Mouse (Mus musculus) megakaryocyte, adult 5-6 weeks (primary cell): ENCODE measurements at regions not wholly inside any gene's neighbourhood (a gene's known extent, or its start where the extent isn't known, plus 50 kb on each side); places are given as distances from the start of the nearest gene placed in this dataset.

Experiments used
- ATAC-seq: 2 replicates; pipeline ENCODE4 v1.8.0; 2016; ENCODE audit warnings: mild to moderate bottlenecking, inconsistent platforms; ENCODE audit not compliant: poor library complexity, severe bottlenecking

DNA sequence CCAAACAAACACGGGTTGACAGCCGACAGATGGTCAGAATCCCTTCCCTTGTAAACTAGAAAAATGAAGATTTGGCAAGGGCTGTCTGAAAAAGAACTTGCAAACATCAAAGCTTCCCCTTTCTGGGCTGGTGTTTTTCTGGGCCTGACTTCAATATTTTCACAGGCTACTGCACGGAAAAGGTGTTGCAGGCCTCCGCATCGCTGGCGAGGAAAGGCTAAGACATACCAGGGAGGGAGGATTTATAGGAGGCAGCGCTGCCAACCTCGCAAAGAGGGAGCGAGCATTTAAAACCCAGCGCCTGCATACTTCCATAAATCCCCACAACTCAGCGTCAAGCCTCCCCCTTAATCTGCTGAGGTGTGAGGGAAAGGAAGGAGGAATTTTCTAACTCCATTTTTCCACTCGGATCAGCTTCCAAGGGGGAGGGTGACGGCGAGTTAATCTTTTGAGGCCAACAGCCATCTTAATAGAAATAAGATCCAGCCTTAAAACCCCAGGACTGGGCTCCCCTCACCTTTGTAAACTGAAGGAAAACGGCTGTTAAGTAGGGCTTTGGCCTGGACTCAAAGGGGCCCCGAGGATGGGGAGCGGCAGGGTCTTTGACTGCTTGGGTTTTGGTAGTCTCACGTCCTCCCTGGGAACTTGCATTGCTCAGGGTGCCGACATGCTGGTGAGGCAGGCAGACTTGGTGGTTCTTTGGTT is 199.9 kb downstream of the Rplp1 start:
- no peak for ATAC-seq

DNA sequence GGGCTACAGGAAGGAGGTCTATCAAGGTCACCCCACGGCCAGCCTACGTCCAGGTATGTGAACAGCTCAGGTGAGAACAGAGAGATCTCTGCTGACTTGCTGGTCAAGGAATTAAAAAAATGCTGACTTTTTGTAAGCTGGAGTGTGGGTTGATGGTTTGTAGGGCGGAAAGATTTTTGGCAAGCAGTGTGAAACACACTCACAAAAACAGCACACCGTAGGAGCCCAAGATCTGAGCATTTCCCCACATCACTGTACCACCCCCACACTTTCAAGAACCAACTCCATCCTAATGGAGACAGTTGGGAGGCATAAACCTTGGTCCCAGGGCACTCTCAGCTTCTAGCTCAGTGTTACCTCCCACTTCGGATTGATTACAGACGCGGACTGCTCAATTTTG is 200.5 kb downstream of the Rplp1 start:
- no peak for ATAC-seq

DNA sequence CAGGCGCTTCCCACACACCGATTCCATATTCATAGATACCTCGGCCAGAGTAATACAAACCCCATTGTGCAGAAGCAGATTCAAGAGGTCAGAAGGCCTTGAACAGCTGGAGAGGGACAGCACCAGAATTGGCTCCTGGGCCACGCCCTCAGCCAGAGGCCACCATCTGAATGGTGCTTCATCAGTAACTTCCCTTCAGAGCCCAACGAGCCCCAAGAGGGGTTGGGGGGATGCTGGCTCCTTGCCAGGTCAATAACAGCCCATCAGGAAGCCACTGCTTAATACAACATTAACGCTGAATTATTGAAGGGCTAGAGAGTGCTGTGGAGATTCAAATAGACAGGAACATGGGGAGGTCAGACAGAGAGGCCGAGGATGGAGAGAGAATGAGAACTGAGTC is 203.0 kb downstream of the Rplp1 start:
- ATAC-seq: no peak

DNA sequence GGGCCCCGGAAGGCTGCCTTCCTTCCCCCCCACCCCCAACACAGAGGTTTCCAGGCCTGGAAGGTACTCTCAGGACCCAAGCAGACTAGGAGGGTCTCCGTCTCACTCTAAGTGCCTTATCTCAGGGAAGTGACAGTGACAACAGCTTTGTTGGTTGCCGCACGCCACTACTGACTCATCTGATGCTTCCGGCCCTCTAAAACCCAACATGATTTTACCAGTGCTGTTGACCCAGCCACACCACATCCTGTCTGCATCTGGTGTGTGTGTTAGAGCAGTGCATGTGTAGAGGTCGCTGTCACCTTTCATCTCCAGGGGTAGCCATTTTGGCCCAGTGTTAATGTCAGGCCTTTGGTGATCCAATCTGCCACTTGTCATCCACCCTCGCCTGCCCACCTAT is 206.5 kb downstream of the Rplp1 start:
- ATAC-seq: peak; percentile 83

DNA sequence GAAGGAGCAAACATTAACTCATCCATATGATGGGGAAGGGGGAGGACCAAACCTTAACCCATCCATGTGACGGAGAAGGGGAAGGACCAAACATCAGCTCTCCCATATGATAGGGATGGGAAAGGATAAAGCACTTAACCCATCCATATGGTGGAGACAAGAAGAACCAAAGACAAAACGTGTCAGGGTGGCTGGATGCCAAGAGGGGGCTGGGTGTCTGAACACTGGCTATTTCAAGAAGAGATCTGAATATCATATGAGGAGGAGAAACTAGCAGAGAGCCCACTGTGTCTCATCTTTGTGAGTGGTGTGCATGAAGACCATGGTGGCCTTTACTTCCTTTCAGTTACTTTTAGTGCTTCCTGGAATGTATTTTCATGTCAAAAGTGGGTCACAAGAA is 207.0 kb downstream of the Rplp1 start:
- ATAC-seq: no peak

DNA sequence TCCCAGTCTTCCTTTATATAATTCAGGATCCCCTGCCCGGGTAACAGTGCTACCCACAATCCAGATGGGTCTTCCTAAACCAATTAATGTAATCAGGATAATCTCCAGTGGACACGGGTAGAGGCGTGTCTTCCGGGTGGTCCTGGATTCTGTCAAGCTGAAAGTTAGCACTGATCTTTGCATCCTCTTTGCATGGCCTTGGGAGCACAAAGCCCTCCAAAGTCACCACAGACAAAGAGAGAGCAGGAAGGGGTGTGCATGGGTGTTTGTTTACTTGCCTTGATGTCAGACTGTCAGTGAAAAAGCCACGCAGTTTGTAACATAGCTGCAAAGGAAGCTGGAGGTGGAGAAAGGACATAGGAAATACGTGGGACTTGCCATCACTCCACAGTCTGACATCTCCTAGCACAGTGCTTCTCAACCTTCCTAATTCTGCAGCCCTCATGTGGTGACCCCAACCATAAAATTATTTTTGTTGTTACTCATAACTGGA is 208.0 kb downstream of the Rplp1 start:
- ATAC-seq: no peak

DNA sequence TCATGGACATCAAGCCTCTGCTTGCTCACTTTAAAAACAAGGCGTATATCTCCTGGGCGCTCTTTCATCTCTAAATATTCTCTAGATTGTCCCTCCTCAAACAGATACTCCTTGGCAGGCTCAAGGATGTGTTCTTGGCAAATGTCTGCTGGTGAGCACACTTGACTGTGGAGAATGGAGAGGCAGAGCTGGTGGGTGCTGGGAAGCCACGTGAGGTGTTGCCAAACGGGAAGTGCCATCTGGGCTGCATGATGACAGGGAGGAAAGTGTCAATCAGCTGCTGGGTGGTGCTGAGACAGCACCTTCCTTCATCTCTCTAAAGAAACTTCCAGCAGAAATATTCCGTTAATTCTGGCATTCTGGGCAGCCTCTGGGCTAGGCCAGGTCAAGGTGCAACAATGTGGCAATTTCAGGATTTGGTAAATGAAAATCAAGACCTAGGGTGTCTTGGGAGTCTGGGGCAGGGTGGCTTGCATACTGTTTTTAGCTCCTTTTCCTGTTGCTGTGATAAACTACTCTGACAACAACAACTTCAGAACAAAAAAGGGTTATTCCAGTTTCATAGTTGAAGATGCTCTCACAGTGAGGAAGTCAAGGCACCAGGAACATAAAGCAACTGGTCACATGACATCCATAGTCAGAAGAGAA is 208.6 kb downstream of the Rplp1 start:
- peak; percentile 62 for ATAC-seq

DNA sequence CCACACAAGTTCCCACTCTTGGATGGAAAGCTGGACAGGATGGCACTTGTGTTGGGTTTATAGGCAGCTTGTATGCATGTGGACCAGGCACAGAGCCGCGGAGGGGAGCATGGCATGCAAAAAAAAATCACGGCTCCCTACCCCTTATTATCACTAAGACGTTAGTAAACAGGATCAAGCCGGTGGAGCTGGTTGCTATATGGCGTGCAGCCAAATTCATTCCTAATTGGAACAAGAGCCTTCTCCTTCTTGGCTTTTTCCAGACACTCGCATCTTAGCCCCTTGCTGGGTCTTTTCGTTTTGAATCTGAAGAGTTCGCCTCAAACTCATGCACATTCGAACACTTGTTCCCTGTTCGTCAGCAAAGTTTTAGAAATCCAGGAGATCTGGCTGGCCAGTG is 211.0 kb downstream of the Rplp1 start:
- ATAC-seq: no peak

DNA sequence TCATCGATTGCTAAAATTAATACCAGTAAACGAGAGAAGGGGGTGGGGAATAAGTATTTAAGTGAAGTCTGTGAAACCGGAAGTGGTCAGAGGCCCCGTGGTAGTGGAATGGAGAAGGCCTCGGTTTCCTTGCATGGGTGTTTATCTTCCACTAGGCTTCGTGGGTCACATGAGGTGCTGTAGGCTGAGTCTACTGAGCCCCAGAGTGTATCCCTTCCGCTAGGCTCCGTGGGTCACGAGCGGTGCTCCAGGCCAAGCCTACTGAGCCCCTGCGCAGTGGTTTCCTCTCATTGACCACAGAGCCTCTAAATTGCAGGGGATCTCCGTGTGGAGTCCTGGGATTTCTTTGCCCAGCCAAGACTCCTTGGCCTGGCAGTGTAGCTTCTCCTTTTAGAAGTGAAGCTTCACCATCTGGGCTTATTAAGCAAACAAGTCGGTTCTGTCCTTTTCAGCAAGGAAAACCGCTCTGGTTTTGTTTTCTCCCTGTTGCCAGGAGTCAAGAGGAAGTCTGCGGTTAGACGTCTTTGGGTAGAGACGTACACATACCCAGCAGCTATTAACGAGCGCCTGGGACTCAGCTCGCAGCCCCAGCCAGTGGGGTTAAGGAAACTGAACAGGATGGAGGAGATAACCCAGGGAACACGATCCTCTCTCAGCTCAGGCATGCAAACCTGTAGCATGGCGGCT is 211.9 kb downstream of the Rplp1 start:
- peak; percentile 76 for ATAC-seq

DNA sequence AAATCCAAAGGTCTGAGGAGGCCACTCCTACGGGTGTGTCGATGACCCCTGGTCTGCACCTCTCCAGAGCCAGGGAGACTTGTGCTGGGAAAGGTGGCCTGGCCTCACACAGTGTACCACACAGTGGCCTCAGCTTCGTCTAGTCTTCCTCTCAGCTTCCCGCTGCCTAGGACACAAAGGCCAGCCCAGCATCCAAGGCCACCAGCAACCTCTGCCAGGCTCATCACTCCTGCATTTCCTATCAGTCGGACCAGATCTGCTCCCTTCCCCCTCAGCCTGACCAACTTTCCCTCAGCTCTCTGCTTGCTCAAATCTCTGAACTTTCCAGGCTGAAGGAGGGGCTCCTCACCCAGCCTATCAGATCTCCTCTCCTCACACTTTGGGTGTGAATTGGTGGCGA is 213.8 kb downstream of the Rplp1 start:
- ATAC-seq: no peak

DNA sequence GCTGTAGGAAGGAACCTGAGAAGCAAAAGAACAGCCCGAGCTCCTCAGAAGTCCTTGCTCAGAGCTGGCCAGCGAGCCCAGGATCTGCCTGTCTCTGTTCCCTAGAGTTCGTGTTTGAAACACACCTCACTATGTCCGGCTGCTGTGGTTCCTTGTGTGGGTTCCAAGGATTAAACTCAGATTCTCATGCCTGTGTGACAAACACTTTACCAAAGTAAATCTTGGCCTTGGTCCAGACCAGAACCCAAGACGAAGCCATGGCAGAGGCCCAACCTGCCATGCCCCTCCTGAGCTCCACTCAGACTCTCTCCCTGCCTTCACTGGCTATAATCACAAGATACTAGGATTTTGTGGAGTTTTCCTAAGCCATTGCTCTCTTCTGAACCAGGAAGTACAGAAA is 214.7 kb downstream of the Rplp1 start:
- no peak for ATAC-seq

DNA sequence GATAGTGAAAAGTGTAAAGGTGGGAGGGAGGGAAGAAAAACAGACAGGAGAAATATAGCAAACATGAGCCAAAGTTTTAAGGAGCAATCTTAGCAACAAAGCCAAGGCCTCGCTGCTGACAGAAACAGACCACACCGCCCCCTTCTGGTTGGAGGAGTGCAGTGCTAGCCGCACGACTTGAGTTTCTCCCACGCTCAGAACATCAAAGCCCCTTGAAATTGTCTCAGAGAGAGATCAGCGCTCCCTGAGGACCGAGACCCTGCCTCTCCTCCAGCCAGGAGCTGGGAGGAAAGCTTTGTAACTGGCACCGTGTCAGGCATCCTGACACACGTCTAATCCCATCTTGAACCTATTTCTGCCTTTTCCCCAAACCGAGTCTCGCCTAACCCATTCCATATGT is 216.4 kb downstream of the Rplp1 start:
- peak; percentile 44 for ATAC-seq

DNA sequence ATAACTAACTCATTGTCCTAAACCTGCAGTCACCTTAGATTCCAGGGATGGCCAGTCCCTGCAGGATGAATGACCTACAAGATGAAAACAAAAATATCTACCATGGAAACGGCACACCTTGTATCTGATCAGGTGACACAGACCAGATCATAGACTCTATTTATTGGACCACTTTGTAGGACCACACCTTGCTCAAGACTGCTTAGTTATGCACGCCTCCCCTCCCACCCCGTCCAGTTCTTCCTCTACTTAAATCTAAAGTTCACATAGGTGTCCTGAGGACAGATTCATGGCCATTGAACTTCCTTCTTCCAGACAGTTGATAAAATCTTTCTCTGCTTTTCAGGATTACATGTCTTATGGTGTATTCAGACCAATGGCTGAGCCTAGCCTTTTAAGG is 217.5 kb downstream of the Rplp1 start:
- ATAC-seq: no peak

DNA sequence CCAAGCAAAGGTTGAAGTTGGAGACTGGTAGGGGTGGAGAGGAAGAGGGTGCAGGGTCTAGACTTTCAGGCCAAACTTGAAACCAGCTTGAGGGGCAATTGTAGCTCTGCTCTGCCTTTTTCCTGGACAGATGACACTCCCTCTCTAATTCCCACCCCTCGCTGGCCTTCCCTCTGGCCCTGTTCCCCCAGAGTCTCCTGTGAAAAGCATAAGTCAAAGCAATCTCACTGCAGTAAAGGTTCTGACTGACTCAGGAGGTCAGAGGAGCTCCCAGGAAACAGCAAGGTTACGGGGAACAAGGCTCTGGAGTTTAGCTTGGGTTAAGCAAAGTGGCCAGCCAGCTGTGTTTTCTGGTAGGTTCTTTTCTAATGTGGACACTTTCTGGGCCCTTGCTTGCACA is 218.5 kb downstream of the Rplp1 start:
- no peak for ATAC-seq

DNA sequence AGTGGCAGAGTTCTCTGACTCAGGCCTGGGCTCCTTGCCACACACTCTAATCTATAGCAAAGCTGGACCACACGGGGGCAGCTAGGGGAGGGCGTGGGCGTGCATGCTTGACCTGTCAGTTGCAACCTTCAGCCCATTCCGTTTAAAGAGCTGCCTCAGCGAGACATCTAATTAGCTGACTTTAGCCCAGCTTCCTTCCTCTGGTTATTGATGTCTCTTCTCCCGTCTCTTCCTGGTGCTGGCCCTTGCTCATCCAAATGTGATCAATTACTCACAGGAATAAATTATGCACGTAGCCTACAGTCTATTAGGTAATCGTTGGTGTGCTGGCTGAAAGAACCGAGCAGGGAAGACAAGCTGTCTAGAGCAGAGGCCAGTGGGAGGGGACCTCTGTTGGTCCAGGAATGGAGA is 219.0 kb downstream of the Rplp1 start:
- ATAC-seq: peak; percentile 44; the same call in 1 of the 2 replicates

DNA sequence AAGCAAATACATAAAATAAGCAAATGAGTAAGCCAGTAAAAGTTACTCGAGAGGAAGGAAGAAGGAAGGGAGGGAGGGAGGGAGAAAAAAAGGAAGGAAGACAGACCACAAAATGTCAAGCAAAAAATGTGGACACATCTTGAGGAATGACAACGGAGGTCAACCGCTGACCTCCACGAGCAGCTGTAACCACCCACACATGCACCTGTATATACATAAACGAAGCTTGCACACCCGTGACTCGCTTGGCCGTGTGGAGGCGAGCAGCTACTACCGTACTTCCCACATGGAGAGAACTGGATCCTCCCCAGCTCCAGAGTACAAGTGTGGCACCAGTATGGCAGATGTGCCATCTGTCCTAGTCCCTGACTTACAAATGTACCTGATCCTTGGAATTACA is 220.1 kb downstream of the Rplp1 start:
- ATAC-seq: no peak

DNA sequence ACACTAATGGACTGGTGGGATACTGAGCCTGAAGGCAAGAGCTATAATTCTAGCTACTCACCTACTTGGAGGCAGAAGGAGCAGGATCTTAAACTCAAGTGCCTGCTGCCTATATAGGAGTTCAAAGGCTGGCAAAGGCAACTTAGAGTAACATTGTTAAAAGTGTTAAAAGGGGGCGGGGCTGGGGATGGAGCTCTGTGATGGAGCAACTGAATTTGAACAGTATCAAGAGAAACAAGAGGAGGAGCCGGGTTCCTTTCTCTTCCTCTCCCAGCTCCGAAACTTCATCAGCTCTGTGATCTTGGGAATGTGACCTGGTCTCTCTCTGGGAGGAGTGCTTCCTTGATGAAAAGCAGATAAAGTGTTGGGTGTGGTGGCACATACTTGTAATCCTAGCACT is 223.6 kb downstream of the Rplp1 start:
- no peak for ATAC-seq

DNA sequence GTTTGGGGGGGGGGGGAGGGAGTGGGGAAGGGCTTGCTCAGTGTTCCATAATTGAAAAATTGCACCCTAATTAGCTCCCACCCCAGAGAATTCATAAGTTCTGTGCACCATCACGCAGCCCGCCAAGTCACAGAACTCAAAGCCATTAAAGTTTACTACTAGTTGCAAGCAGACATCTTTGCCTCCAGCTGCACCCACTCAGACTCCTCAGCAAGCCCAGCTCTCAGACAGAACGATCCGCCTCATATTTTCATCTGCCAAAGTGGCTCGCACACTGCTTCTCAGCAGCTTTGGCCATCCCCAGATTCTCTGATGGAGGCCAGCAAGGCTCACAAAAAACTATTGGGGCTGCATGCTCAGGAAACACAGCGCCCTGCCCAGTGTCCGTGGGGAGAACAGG is 224.4 kb downstream of the Rplp1 start:
- no peak for ATAC-seq

DNA sequence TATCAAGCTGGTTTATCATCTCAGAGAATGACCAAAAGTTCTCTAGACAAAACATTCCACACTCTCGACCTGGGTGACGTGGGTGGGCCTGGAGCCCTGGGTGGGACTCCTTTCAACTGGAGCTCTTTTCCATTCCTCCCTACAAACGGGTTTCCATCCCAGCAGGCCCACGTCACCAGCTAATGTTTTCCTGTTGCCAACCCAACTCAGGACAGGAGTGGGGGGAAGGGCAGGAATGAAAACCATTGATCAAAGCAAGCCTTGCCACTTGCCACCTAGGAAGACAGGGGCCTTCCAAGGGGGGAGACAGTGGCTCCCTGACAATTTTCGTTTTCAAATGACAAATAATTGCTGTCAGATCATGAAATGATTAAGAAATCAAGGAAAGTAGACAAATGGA is 224.8 kb downstream of the Rplp1 start:
- ATAC-seq: no peak

DNA sequence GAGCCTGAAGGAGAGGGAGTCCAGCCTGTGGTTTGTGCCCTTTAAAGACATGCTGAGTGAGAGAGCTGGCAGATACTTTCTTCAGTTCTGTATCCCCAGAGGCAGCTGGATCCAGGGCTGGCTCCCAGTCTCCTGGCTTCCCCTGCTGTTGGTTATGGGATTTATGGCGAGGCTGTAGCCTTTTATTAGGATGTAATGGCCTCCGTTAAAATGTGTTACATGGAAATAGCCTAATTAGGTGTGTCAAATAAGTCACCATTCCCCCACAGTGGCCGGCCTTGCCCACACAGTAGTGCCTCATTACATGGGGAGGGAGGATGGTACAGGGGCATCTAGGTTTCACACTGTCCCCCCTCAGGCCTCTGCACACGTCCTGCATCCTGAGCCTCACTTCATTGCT is 230.8 kb downstream of the Rplp1 start:
- no peak for ATAC-seq

DNA sequence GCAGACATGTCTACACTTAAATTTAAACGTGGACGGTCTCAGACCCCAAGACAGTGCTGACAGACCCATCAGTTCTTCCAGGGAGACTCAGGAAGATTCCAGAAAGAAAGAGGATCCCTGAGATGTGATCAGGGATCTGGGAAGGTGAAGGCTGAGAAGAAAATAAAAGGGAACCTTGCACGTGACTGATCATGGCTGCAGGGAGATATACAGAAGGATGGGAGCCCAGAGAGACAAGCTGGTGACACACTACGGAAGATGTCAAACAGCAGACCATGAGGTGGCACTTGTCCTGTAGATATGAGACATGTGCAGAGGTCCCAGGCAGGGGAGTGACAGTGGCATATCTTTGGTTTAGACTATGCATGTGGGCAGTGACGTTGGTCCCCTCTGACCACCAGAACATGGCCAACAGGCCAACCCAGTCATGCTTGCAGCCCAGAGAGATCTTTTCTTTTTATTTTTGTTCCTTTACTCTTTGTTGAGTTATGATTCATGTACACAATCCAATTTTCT is 231.5 kb downstream of the Rplp1 start:
- no peak for ATAC-seq

DNA sequence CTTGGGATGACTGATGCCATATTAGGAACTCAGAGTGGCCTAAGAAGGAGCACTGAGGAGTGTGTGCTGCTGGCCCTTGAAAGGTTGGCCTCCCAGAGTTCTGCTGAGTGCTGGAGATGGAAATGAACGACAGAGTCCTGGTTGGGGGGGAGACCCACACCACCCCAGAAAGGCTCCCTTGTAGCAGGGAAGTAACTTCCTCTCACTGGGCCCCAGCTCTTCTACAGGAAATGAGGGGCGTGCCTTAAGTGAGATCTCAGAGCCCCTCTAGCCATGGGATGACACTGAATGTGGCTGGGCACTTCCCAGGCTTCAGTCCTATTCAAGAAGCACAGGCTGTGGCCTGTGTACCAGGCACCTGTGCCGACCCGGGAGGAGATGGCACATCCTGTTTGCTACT is 232.0 kb downstream of the Rplp1 start:
- ATAC-seq: peak; percentile 33
